Mouse (Mus musculus) ES-E14 (cell line): ENCODE results near the gene Rhbdf1.

ENCODE experiments used
- CHD2 ChIP-seq: IDR thresholded peaks from 2 replicates; pipeline ENCODE4 v1.6.1; 2014; ENCODE audit warnings: mild to moderate bottlenecking, low read depth, low read length, inconsistent platforms
- HCFC1 ChIP-seq: IDR thresholded peaks from 2 replicates; pipeline ENCODE4 v1.6.1; 2012; ENCODE audit warnings: low read length, inconsistent platforms, borderline replicate concordance; ENCODE audit not compliant: insufficient read depth
- MAFK ChIP-seq: IDR thresholded peaks from 2 replicates; pipeline ENCODE4 v1.6.1; 2014; ENCODE audit warnings: mild to moderate bottlenecking, low read depth, low read length, inconsistent platforms; ENCODE audit not compliant: insufficient read depth
- ZC3H11A ChIP-seq: IDR thresholded peaks from 2 replicates; pipeline ENCODE4 v1.6.1; 2012; ENCODE audit warnings: low read depth, mild to moderate bottlenecking, inconsistent platforms, low read length, borderline replicate concordance
- ZNF384 ChIP-seq: IDR thresholded peaks from 2 replicates; pipeline ENCODE4 v1.6.1; 2012; ENCODE audit warnings: low read depth, low read length, inconsistent platforms

DNA sequence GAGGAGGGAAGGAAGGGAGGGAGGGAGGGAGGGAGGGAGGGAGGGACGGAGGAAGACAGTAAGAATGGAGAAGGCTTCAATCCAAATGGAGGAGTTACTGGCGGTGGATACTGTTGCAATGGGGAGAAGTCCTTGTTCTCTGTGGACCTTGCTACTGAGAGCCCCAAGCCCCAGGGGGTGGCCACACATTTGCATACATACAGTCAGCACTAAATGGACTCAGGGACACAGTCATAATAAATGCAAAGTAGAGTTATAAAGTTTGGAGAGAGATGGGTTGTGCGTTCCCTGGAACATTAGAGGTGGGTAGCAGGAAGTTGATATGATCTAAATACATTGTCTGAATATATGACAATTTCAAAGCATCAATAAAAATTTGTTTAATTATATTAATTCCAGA, 36.1 kb downstream of the Rhbdf1 start:
- TF ChIP-seq MAFK, result no peak
- no peak for TF ChIP-seq HCFC1
- TF ChIP-seq CHD2, result no peak
- no peak for TF ChIP-seq ZC3H11A
- no peak for TF ChIP-seq ZNF384
